Mouse (Mus musculus) hindbrain, postnatal 0 days (tissue): ENCODE results near the gene Lrtm1. TPM values are rescaled to one million over a fixed set of nuclear protein-coding genes. Genes with fewer than 3 reads are reported as not detected.
A peak's percentile ranks its signal among the peaks of the same experiment; 100 is the strongest.

Experiments
- ATAC-seq: fragments of 200-750 bp; cut with Nextera tagmentation; 2 replicates; pipeline ENCODE4 v1.8.0; 2017; ENCODE audit warnings: mild to moderate bottlenecking, moderate TSS enrichment, moderate library complexity
- DNase-seq: peaks from one replicate; pipeline ENCODE4 v3.0.0-alpha.2; 2015; ENCODE audit warnings: low spot score
- H3K27ac ChIP-seq: fragments of 300-500 bp; sonication (generic); 2 replicates; pipeline ENCODE4 v1.5.1; 2014; ENCODE audit warnings: mild to moderate bottlenecking
- H3K27me3 ChIP-seq: fragments of 300-500 bp; sonication (generic); 2 replicates; pipeline ENCODE4 v1.6.1; 2014; ENCODE audit warnings: low read length, mixed read lengths; ENCODE audit not compliant: insufficient read depth
- H3K36me3 ChIP-seq: fragments of 300-500 bp; sonication (generic); 2 replicates; pipeline ENCODE4 v1.6.1; 2014; ENCODE audit warnings: low read length, mixed read lengths; ENCODE audit not compliant: insufficient read depth
- H3K4me1 ChIP-seq: fragments of 300-500 bp; sonication (generic); 2 replicates; pipeline ENCODE4 v1.6.1; 2014; ENCODE audit warnings: antibody characterized with exemption, low read length, mixed read lengths; ENCODE audit not compliant: insufficient read depth
- H3K4me2 ChIP-seq: fragments of 300-500 bp; sonication (generic); 2 replicates; pipeline ENCODE4 v1.6.1; 2014; ENCODE audit warnings: low read depth, mild to moderate bottlenecking, low read length, moderate library complexity, mixed read lengths
- H3K4me3 ChIP-seq: fragments of 300-500 bp; sonication (generic); 2 replicates; pipeline ENCODE4 v1.5.1; 2014; ENCODE audit warnings: low read length
- H3K9ac ChIP-seq: fragments of 300-500 bp; sonication (generic); replicated peaks from 2 replicates; pipeline ENCODE4 v1.6.1; 2014; ENCODE audit warnings: mild to moderate bottlenecking, low read length, moderate library complexity, mixed read lengths
- H3K9me3 ChIP-seq: fragments of 300-500 bp; sonication (generic); 2 replicates; pipeline ENCODE4 v1.6.1; 2016; ENCODE audit warnings: low read length, mixed read lengths
- CTCF ChIP-seq: IDR thresholded peaks from 2 replicates; pipeline ENCODE4 v1.5.1; 2016; ENCODE audit warnings: antibody characterized with exemption, control low read depth, low read depth
- WGBS: fragments of 180-500 bp; shearing (Covaris S2); extraction: QIAGEN DNeasy Blood & Tissue Kit; methylation state at CpG from one replicate; pipeline ENCODE4 v1.1.7; 2014; 5-methylcytosine and 5-hydroxymethylcytosine counted together
- polyA plus RNA-seq: library from polyadenylated mRNA; unstranded; fragments of >200 nt; fragmentation: Nextera tagmentation; extraction: Ambion mirVana; gene quantifications from 2 replicates; pipeline ENCODE4 v1.2.1, GENCODE M21; 2015
- total RNA-seq: library from RNA; depleted of rRNA; stranded (reverse); fragments of >200 nt; gene quantifications from 2 replicates; pipeline ENCODE4 v1.2.3, GENCODE M21; 2014

Lrtm1 gene
- total and polyA plus RNA-seq, 2 experiments from 2014 or later = 0.11 to 0.31 TPM

GRCm38 (mm10) chr14:29030519-29030918, 12.5 kb downstream of the Lrtm1 start:
- Histone ChIP-seq H3K9me3 (no peaks in the 10 kb centered on the region), H3K27me3 (no peaks in the 10 kb centered on the region), H3K36me3 (no peaks in the 10 kb centered on the region), H3K9ac (no peak overlapping the region), H3K4me3 (no peak overlapping the region), H3K4me2 (no peak overlapping the region), H3K4me1 (peaks cover 11% of the 10 kb centered on the region; the same call in 1 of the 2 replicates), H3K27ac (no peak overlapping the region)
- no peak for TF ChIP-seq CTCF
- ATAC-seq (no peak), DNase-seq (no peak)
- WGBS = 39% methylated on average over 9 of the region's 9 CpGs

- no peak for TF ChIP-seq CTCF
- ATAC-seq (no peak), DNase-seq (no peak)
- Histone ChIP-seq H3K4me3 (no peak overlapping the region), H3K9ac (no peak overlapping the region), H3K27ac (no peak overlapping the region), H3K9me3 (no peaks in the 10 kb centered on the region), H3K27me3 (no peaks in the 10 kb centered on the region), H3K36me3 (no peaks in the 10 kb centered on the region), H3K4me2 (no peak overlapping the region), H3K4me1 (peaks cover 11% of the 10 kb centered on the region; the same call in 1 of the 2 replicates)
- WGBS = 85% methylated on average over 1 of the region's 1 CpGs
Observed at GRCm38 (mm10) chr14:29031858-29032395, 13.9 kb downstream of the Lrtm1 start.

GRCm38 (mm10) chr14:29038246-29038645, 20.2 kb downstream of the Lrtm1 start:
- H3K27me3 ChIP-seq = no peaks in the 10 kb centered on the region
- no peak for ATAC-seq
- H3K36me3 ChIP-seq = no peaks in the 10 kb centered on the region
- no peak for DNase-seq
- no peak overlapping the region for H3K27ac ChIP-seq
- 62% methylated on average over 5 of the region's 5 CpGs for WGBS
- no peaks in the 10 kb centered on the region for H3K9me3 ChIP-seq
- no peak for TF ChIP-seq CTCF
- H3K4me2 ChIP-seq = no peak overlapping the region
- no peak overlapping the region for H3K4me3 ChIP-seq
- H3K4me1 ChIP-seq = peaks cover 11% of the 10 kb centered on the region; the same call in 1 of the 2 replicates
- no peak overlapping the region for H3K9ac ChIP-seq

- no peaks in the 10 kb centered on the region for H3K27me3 ChIP-seq
- ATAC-seq = peak; percentile 82
- no peak overlapping the region for H3K4me3 ChIP-seq
- H3K9me3 ChIP-seq = no peaks in the 10 kb centered on the region
- TF ChIP-seq CTCF = no peak
- WGBS = 35% methylated on average over 9 of the region's 9 CpGs
- H3K4me2 ChIP-seq = no peak overlapping the region
- peak overlapping the region; percentile 54 for H3K27ac ChIP-seq
- no peaks in the 10 kb centered on the region for H3K36me3 ChIP-seq
- H3K9ac ChIP-seq = no peak overlapping the region
- peaks cover 11% of the 10 kb centered on the region; the same call in 1 of the 2 replicates for H3K4me1 ChIP-seq
- DNase-seq = peak; percentile 84
Observed at GRCm38 (mm10) chr14:29040606-29041364, 22.8 kb downstream of the Lrtm1 start.

- Histone ChIP-seq H3K9ac (no peak overlapping the region), H3K9me3 (no peaks in the 10 kb centered on the region), H3K4me1 (peaks cover 11% of the 10 kb centered on the region; the same call in 1 of the 2 replicates), H3K27ac (peak overlapping the region; percentile 54; the same call in 1 of the 2 replicates), H3K4me2 (no peak overlapping the region), H3K27me3 (no peaks in the 10 kb centered on the region), H3K36me3 (no peaks in the 10 kb centered on the region), H3K4me3 (no peak overlapping the region)
- DNase-seq = no peak
- ATAC-seq = no peak
- 85% methylated on average over 1 of the region's 1 CpGs for WGBS
- TF ChIP-seq CTCF = no peak
Observed at GRCm38 (mm10) chr14:29041498-29041897, 23.5 kb downstream of the Lrtm1 start.

- Histone ChIP-seq H3K4me1 (peaks cover 11% of the 10 kb centered on the region; the same call in 1 of the 2 replicates), H3K36me3 (no peaks in the 10 kb centered on the region), H3K4me3 (no peak overlapping the region), H3K4me2 (no peak overlapping the region), H3K9me3 (no peaks in the 10 kb centered on the region), H3K27me3 (no peaks in the 10 kb centered on the region), H3K27ac (no peak overlapping the region), H3K9ac (no peak overlapping the region)
- TF ChIP-seq CTCF = no peak
- ATAC-seq = no peak
- DNase-seq = no peak
- WGBS = 52% methylated on average over 1 of the region's 1 CpGs
Observed at GRCm38 (mm10) chr14:29042355-29042754, 24.3 kb downstream of the Lrtm1 start.
